Mouse (Mus musculus) midbrain, postnatal 0 days (tissue): ENCODE results near the gene Bcl2l14. TPM values are rescaled to one million over a fixed set of nuclear protein-coding genes. Genes with fewer than 3 reads are reported as not detected.
A peak's percentile ranks its signal among the peaks of the same experiment; 100 is the strongest.

ENCODE experiments used
- ATAC-seq: fragments of 200-750 bp; cut with Nextera tagmentation; 2 replicates; pipeline ENCODE4 v1.8.0; 2017; ENCODE audit warnings: moderate number of reproducible peaks, mild to moderate bottlenecking, moderate TSS enrichment, moderate library complexity; ENCODE audit not compliant: low FRiP score
- DNase-seq: peaks from one replicate; pipeline ENCODE4 v3.0.0-alpha.2; 2015; ENCODE audit warnings: low spot score
- H3K27ac ChIP-seq: fragments of 300-500 bp; sonication (generic); 2 replicates; pipeline ENCODE4 v1.5.1; 2014; ENCODE audit warnings: low read depth, mild to moderate bottlenecking, low read length, mixed read lengths
- H3K27me3 ChIP-seq: fragments of 300-500 bp; sonication (generic); 2 replicates; pipeline ENCODE4 v1.6.1; 2014; ENCODE audit warnings: low read length, control low read depth, mixed read lengths; ENCODE audit not compliant: insufficient read depth
- H3K36me3 ChIP-seq: fragments of 300-500 bp; sonication (generic); 2 replicates; pipeline ENCODE4 v1.6.1; 2014; ENCODE audit warnings: low read length, control low read depth, mixed read lengths; ENCODE audit not compliant: insufficient read depth
- H3K4me1 ChIP-seq: fragments of 300-500 bp; sonication (generic); 2 replicates; pipeline ENCODE4 v1.6.1; 2014; ENCODE audit warnings: mild to moderate bottlenecking, control low read depth, antibody characterized with exemption, low read length, mixed read lengths; ENCODE audit not compliant: insufficient read depth
- H3K4me2 ChIP-seq: fragments of 300-500 bp; sonication (generic); 2 replicates; pipeline ENCODE4 v1.6.1; 2014; ENCODE audit warnings: low read depth, mild to moderate bottlenecking, low read length, mixed read lengths; ENCODE audit not compliant: poor library complexity, severe bottlenecking
- H3K4me3 ChIP-seq: fragments of 300-500 bp; sonication (generic); 2 replicates; pipeline ENCODE4 v1.5.1; 2014; ENCODE audit warnings: low read depth, mild to moderate bottlenecking, low read length, moderate library complexity
- H3K9ac ChIP-seq: fragments of 300-500 bp; sonication (generic); replicated peaks from 2 replicates; pipeline ENCODE4 v1.6.1; 2014; ENCODE audit warnings: mild to moderate bottlenecking, low read length, moderate library complexity, mixed read lengths; ENCODE audit not compliant: poor library complexity, severe bottlenecking
- H3K9me3 ChIP-seq: fragments of 300-500 bp; sonication (generic); 2 replicates; pipeline ENCODE4 v1.6.1; 2016; ENCODE audit warnings: low read length, control low read depth
- CTCF ChIP-seq: IDR thresholded peaks from 2 replicates; pipeline ENCODE4 v1.5.1; 2016; ENCODE audit warnings: antibody characterized with exemption, mild to moderate bottlenecking
- WGBS: fragments of 180-500 bp; shearing (Covaris S2); extraction: QIAGEN DNeasy Blood & Tissue Kit; methylation state at CpG from one replicate; pipeline ENCODE4 v1.1.7; 2014; 5-methylcytosine and 5-hydroxymethylcytosine counted together
- polyA plus RNA-seq: library from polyadenylated mRNA; unstranded; fragments of >200 nt; fragmentation: Nextera tagmentation; extraction: Ambion mirVana; gene quantifications from 2 replicates; pipeline ENCODE4 v1.2.1, GENCODE M21; 2015
- total RNA-seq: library from RNA; depleted of rRNA; stranded (reverse); fragments of >200 nt; gene quantifications from 2 replicates; pipeline ENCODE4 v1.2.3, GENCODE M21; 2014

Gene Bcl2l14
- total and polyA plus RNA-seq, 2 experiments from 2014 or later = not detected

GRCm38 (mm10) chr6:134454093-134454492, 58.0 kb downstream of the Bcl2l14 start:
- no peak overlapping the region for H3K4me3 ChIP-seq
- no peak overlapping the region for H3K4me2 ChIP-seq
- H3K9me3 ChIP-seq = no peaks in the 10 kb centered on the region
- H3K9ac ChIP-seq = no peak overlapping the region
- DNase-seq (no peak), ATAC-seq (no peak)
- no peaks in the 10 kb centered on the region for H3K27me3 ChIP-seq
- H3K27ac ChIP-seq = no peak overlapping the region
- WGBS = 100% methylated on average over 1 of the region's 1 CpGs
- TF ChIP-seq CTCF = peak; percentile 68
- H3K4me1 ChIP-seq = no peaks in the 10 kb centered on the region
- H3K36me3 ChIP-seq = peaks cover 56% of the 10 kb centered on the region

- Histone ChIP-seq H3K27me3 (no peaks in the 10 kb centered on the region), H3K36me3 (peaks cover 56% of the 10 kb centered on the region), H3K4me1 (no peaks in the 10 kb centered on the region), H3K9me3 (no peaks in the 10 kb centered on the region), H3K4me3 (no peak overlapping the region), H3K27ac (no peak overlapping the region), H3K9ac (no peak overlapping the region), H3K4me2 (no peak overlapping the region)
- 76% methylated on average over 1 of the region's 1 CpGs for WGBS
- no peak for TF ChIP-seq CTCF
- ATAC-seq (no peak), DNase-seq (no peak)
Measured at GRCm38 (mm10) chr6:134458376-134458775, 62.3 kb downstream of the Bcl2l14 start.

- no peak for DNase-seq
- no peaks in the 10 kb centered on the region for H3K9me3 ChIP-seq
- no peak overlapping the region for H3K9ac ChIP-seq
- no peak for TF ChIP-seq CTCF
- WGBS = 91% methylated on average over 6 of the region's 6 CpGs
- H3K4me1 ChIP-seq = no peaks in the 10 kb centered on the region
- ATAC-seq = no peak
- no peak overlapping the region for H3K4me2 ChIP-seq
- H3K36me3 ChIP-seq = peaks cover 36% of the 10 kb centered on the region
- no peak overlapping the region for H3K4me3 ChIP-seq
- H3K27ac ChIP-seq = no peak overlapping the region
- no peaks in the 10 kb centered on the region for H3K27me3 ChIP-seq
Measured at GRCm38 (mm10) chr6:134461175-134461574, 65.1 kb downstream of the Bcl2l14 start.

GRCm38 (mm10) chr6:134466671-134467229, 70.6 kb downstream of the Bcl2l14 start:
- no peaks in the 10 kb centered on the region for H3K27me3 ChIP-seq
- no peak for ATAC-seq
- no peak overlapping the region for H3K27ac ChIP-seq
- no peaks in the 10 kb centered on the region for H3K4me1 ChIP-seq
- no peaks in the 10 kb centered on the region for H3K9me3 ChIP-seq
- no peak for DNase-seq
- WGBS = 96% methylated on average over 10 of the region's 10 CpGs
- no peak overlapping the region for H3K9ac ChIP-seq
- TF ChIP-seq CTCF = no peak
- peaks cover 16% of the 10 kb centered on the region; the same call in 1 of the 2 replicates for H3K36me3 ChIP-seq
- no peak overlapping the region for H3K4me3 ChIP-seq
- H3K4me2 ChIP-seq = no peak overlapping the region

- no peak overlapping the region for H3K9ac ChIP-seq
- ATAC-seq (no peak), DNase-seq (no peak)
- 96% methylated on average over 2 of the region's 2 CpGs for WGBS
- H3K9me3 ChIP-seq = no peaks in the 10 kb centered on the region
- H3K27me3 ChIP-seq = no peaks in the 10 kb centered on the region
- no peak overlapping the region for H3K4me2 ChIP-seq
- no peak overlapping the region for H3K4me3 ChIP-seq
- no peak overlapping the region for H3K27ac ChIP-seq
- no peaks in the 10 kb centered on the region for H3K4me1 ChIP-seq
- peak; percentile 23; the same call in 1 of the 2 replicates for TF ChIP-seq CTCF
- peaks cover 11% of the 10 kb centered on the region; the same call in 1 of the 2 replicates for H3K36me3 ChIP-seq
Measured at GRCm38 (mm10) chr6:134469297-134469696, 73.2 kb downstream of the Bcl2l14 start.

- Histone ChIP-seq H3K4me1 (no peaks in the 10 kb centered on the region), H3K4me2 (no peak overlapping the region), H3K4me3 (no peak overlapping the region), H3K27me3 (no peaks in the 10 kb centered on the region), H3K9ac (no peak overlapping the region), H3K36me3 (peaks cover 10% of the 10 kb centered on the region; the same call in 1 of the 2 replicates), H3K27ac (no peak overlapping the region), H3K9me3 (no peaks in the 10 kb centered on the region)
- no peak for TF ChIP-seq CTCF
- DNase-seq (peak; percentile 20), ATAC-seq (no peak)
- WGBS = 73% methylated on average over 14 of the region's 14 CpGs
Measured at GRCm38 (mm10) chr6:134470857-134471256, 74.7 kb downstream of the Bcl2l14 start.
